9 mouse cellular contexts compared by ENCODE assay signal in the genomic region with DNA sequence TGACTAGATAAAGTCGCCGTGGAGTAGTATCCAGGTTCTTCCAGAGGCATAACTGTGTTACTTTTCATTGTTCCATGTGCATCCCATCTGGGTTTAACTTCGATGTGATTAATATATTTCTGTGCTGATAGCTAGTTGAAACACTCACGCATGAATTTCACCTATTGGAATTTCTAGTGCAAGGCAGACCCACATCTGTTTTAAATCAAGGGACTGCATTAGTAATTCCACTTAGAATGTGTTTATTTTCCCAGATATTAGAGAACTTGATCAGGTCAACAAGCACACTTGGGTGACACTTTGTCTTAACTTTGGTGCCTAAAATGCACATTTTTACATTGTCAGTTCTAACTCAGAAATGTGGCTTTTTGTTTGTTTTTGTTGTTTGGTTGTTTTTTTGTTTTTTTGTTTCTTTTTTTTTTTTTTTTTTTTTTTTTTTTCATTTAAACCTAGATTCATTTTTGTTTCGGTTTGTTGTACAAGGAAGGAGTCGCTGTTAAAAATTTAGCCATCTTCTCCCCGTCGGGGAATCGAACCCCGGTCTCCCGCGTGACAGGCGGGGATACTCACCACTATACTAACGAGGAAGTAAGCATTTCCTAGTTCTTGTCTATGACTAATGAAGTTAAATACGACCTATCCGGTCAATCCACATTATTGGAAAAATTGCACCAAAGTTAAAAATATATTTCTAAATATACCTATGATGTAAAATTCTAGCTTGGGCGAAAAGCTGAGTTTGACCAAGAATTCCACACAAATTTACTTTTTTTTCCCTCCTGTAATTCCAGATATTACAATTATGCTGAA. TPM values are rescaled to one million over a fixed set of nuclear protein-coding genes. Genes with fewer than 3 reads are reported as not detected.
DNase-seq lines count a peak whose midpoint lies in the region; ATAC-seq and TF ChIP-seq lines count a peak whose summit lies in the region.
"Had no signal": no experiment of that assay in that cellular context is flagged by ENCODE, and none has a peak within 500 bp of the region (broad histone marks: within the 10 kb centered on the region; RNA-seq: fewer than 3 reads in every experiment).

No protein-coding gene starts in this region.

- WGBS in kidney, postnatal 0 days, result 22% methylated on average over 17 of the region's 17 CpGs
- 24% methylated on average over 17 of the region's 17 CpGs for WGBS in lung, adult 2 months

- no peaks in the 10 kb centered on the region for H3K27me3 ChIP-seq in kidney, postnatal 0 days (ENCODE audit: insufficient read depth, low read length)

- no peak for ATAC-seq in kidney, postnatal 0 days (replicated peaks; ENCODE audit: low FRiP score, low read depth)
- ATAC-seq in activated CD4-positive, CD25-positive, alpha-beta regulatory T cell, adult 4 months, result no peak

- no peaks in the 10 kb centered on the region for H3K9me3 ChIP-seq in kidney, postnatal 0 days (replicated peaks; ENCODE audit: low read length)

- no peaks in the 10 kb centered on the region for H3K4me1 ChIP-seq in kidney, postnatal 0 days (replicated peaks; ENCODE audit: insufficient read depth, low read length)
- no peaks in the 10 kb centered on the region for H3K4me1 ChIP-seq in lung, adult 2 months (ENCODE audit: control insufficient read depth, insufficient read depth, low read length)

- no peak for TF ChIP-seq POLR2A in lung, adult 2 months (IDR thresholded peaks at IDR 0.05; ENCODE audit: borderline replicate concordance, extremely low read depth, low read depth, low read length)

- no peaks in the 10 kb centered on the region for H3K36me3 ChIP-seq in kidney, postnatal 0 days (ENCODE audit: insufficient read depth, low read length)

- H3K27ac ChIP-seq in kidney, postnatal 0 days, result no peak overlapping the region

- peak; percentile 73 for DNase-seq in 3134 (ENCODE audit: extremely low read depth, insufficient read length, low spot score)
- peak; percentile 79 for DNase-seq in CD4-positive helper T cell, adult 2 months (ENCODE audit: low read depth, low spot score)
- DNase-seq in c-Kit-positive CD71-positive TER-119-positive erythroid progenitor cells, embryonic 14.5 days (ENCODE audit: low spot score), result peak; percentile 78
- peak; percentile 10 for DNase-seq in gastrocnemius, postnatal 25 days
- peak; percentile 65 for DNase-seq in kidney, postnatal 0 days (ENCODE audit: low spot score)
- DNase-seq in lung, adult 2 months, result peak; percentile 19
- peak; percentile 69 for DNase-seq in right cerebral cortex, postnatal 4 days

- TF ChIP-seq CTCF in kidney, postnatal 0 days (IDR thresholded peaks at IDR 0.05; ENCODE audit: low read depth), result no peak
- TF ChIP-seq CTCF in lung, adult 2 months (IDR thresholded peaks at IDR 0.05; ENCODE audit: insufficient read depth, low read length), result no peak

- no peak overlapping the region for H3K9ac ChIP-seq in kidney, postnatal 0 days (ENCODE audit: low read depth, low read length)

- no peak overlapping the region for H3K4me3 ChIP-seq in kidney, postnatal 0 days (replicated peaks; ENCODE audit: low read depth, low read length)
- H3K4me3 ChIP-seq in lung, adult 2 months (replicated peaks; ENCODE audit: extremely low read depth, low read depth, low read length), result no peak overlapping the region

- no peak overlapping the region for H3K4me2 ChIP-seq in kidney, postnatal 0 days (ENCODE audit: low read length)

RNA-seq across cellular contexts. Expression of a gene that starts 9.7 kb away (rescaled TPM):
- total RNA-seq in gastrocnemius, postnatal 25 days (2021), result under 1 TPM; 0.26 to 0.54 TPM
- polyA plus RNA-seq in kidney, postnatal 0 days (2015; fragmentation: Nextera tagmentation; extraction: Ambion mirVana), result 8.5 and 9.6 TPM in 2 replicates
- 0.53 and 0.60 TPM in 2 replicates for polyA plus RNA-seq in lung, adult 2 months (2012; rRNA removed)
- polyA plus RNA-seq in activated CD4-positive, CD25-positive, alpha-beta regulatory T cell, adult 4 months (2017; shearing (Covaris generic)), result not detected

RNA-seq across cellular contexts. Expression of a gene that starts 45.8 kb away (rescaled TPM):
- total RNA-seq in gastrocnemius, postnatal 25 days (2021), result not detected
- not detected in 2 replicates for polyA plus RNA-seq in kidney, postnatal 0 days (2015; fragmentation: Nextera tagmentation; extraction: Ambion mirVana)
- not detected in 2 replicates for polyA plus RNA-seq in lung, adult 2 months (2012; rRNA removed)
- polyA plus RNA-seq in activated CD4-positive, CD25-positive, alpha-beta regulatory T cell, adult 4 months (2017; shearing (Covaris generic)), result not detected
- polyA plus RNA-seq: neural tube, embryonic 14.5 days had no signal

Comparison
In these comparisons a context has a peak if more than half of its experiments do, and no peak if none do; other contexts are left out.
1. DNase-seq: peak in every context shown above with its lines; median percentile 79 in CD4-positive helper T cell, adult 2 months; 78 in c-Kit-positive CD71-positive TER-119-positive erythroid progenitor cells, embryonic 14.5 days; 73 in 3134; 69 in right cerebral cortex, postnatal 4 days; 65 in kidney, postnatal 0 days; 19 in lung, adult 2 months; 10 in gastrocnemius, postnatal 25 days.